Mouse (Mus musculus) gastrocnemius, postnatal 4 days (tissue): Measurements from ENCODE around the gene Tspear. TPM values are rescaled to one million over a fixed set of nuclear protein-coding genes. Genes with fewer than 3 reads are reported as not detected.
A peak's percentile ranks its signal among the peaks of the same experiment; 100 is the strongest.

ENCODE experiments used
- DNase-seq, 2 experiments: peaks; one replicate each; pipeline ENCODE4 v3.0.0; 2021 to 2022; ENCODE audit warnings: low spot score in 2 of 2, mixed read lengths in 2 of 2
- microRNA-seq: library from miRNA; unstranded; fragments of <30 nt; microRNA quantifications from one replicate; pipeline ENCODE4 v1.2.0, GENCODE M21; 2021
- total RNA-seq, 2 experiments: library from RNA; stranded (reverse); gene quantifications; 2 replicates each; pipeline ENCODE4 v1.2.3; 2021

The Tspear gene
- total RNA-seq, 2 experiments from 2014 or later: not detected

DNA sequence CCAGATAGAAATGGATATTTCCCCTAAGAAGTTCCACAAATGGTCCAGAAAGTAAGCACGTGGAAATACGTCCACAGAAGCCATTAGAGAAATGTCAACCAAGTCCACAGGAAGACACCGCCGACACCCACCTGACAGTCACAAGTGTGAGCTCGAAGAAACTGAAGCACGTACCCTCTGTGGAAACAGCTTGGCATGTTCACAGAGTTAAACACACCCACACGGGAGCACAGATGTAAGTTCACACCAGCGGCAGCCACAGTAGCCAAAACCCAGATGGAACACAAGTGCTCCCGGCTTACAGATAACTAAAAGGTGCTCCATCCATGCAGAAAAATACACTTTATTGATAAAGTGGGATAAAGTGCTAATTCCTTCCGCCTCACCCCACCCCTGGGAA, 241.0 kb downstream of the Tspear start:
- DNase-seq: no peak

Small RNA genes lying within 50 kb of the gene (microRNA-seq; reads per million reads assigned to microRNA genes)
- gene Mir1930: 5.5 reads per million, percentile 19 among the genes with 10 or more reads in this experiment

Other genes with a start within 250 kb of the Tspear start
- 10 to 100 TPM; 14.4 to 14.7 TPM for gene Fam207a, start 170.8 kb upstream of the Tspear start, total RNA-seq
- gene Itgb2, start 156.3 kb upstream of the Tspear start, total RNA-seq: 1 to 10 TPM; 2.9 to 3.9 TPM
- 100 to 1,000 TPM in 1 of 2 experiments, 10 to 100 TPM in 1; 95.8 to 103 TPM for gene Pttg1ip, start 104.8 kb upstream of the Tspear start, total RNA-seq
- 10 to 100 TPM; 92.1 to 96.0 TPM for gene Sumo3, start 80.5 kb upstream of the Tspear start, total RNA-seq
- 10 to 100 TPM; 13.8 to 14.9 TPM for gene Gm49325, start 80.4 kb upstream of the Tspear start, total RNA-seq
- 10 to 100 TPM; 89.7 to 93.0 TPM for gene Ube2g2, start 64.3 kb upstream of the Tspear start, total RNA-seq
- not detected for gene Gm19402, start 4.2 kb downstream of the Tspear start, total RNA-seq
- not detected for gene Gm9508, start 10.7 kb downstream of the Tspear start, total RNA-seq
- not detected for gene Gm10272, start 20.1 kb downstream of the Tspear start, total RNA-seq
- not detected for gene Gm10024, start 24.9 kb downstream of the Tspear start, total RNA-seq
- gene Gm10142, start 29.2 kb downstream of the Tspear start, total RNA-seq: not detected
- gene Krtap12-1, start 34.0 kb downstream of the Tspear start, total RNA-seq: not detected
- gene Gm10100, start 39.9 kb downstream of the Tspear start, total RNA-seq: not detected
- not detected for gene Gm18596, start 56.1 kb downstream of the Tspear start, total RNA-seq
- not detected for gene Gm9736, start 64.8 kb downstream of the Tspear start, total RNA-seq
- not detected for gene Gm3233, start 73.1 kb downstream of the Tspear start, total RNA-seq
- gene Gm3238, start 84.8 kb downstream of the Tspear start, total RNA-seq: not detected
- not detected for gene Gm7138, start 90.4 kb downstream of the Tspear start, total RNA-seq
- gene Gm3250, start 96.0 kb downstream of the Tspear start, total RNA-seq: not detected
- not detected for gene Gm7137, start 101.6 kb downstream of the Tspear start, total RNA-seq
- gene Gm9639, start 108.5 kb downstream of the Tspear start, total RNA-seq: not detected
- not detected for gene Gm19668, start 112.6 kb downstream of the Tspear start, total RNA-seq
- not detected for gene Gm9507, start 125.3 kb downstream of the Tspear start, total RNA-seq
- not detected for gene Gm2696, start 128.1 kb downstream of the Tspear start, total RNA-seq
- not detected for gene Krtap10-4, start 140.5 kb downstream of the Tspear start, total RNA-seq
- not detected for gene Krtap10-10, start 149.4 kb downstream of the Tspear start, total RNA-seq
- not detected for gene Gm36176, start 160.2 kb downstream of the Tspear start, total RNA-seq
- gene Gm10318, start 166.3 kb downstream of the Tspear start, total RNA-seq: not detected
- gene Gm3285, start 175.4 kb downstream of the Tspear start, total RNA-seq: not detected
- 1 to 10 TPM; 1.2 to 1.4 TPM for gene Lrrc3, start 216.0 kb downstream of the Tspear start, total RNA-seq